Mouse (Mus musculus): ENCODE measurements around the gene Cxcr3. TPM values are rescaled to one million over a fixed set of nuclear protein-coding genes. Genes with fewer than 3 reads are reported as not detected.

Gene Cxcr3
- polyA plus RNA-seq, 1 experiment = 4.1 TPM

GRCm38 (mm10) chrX:101695686-101696085, 38.4 kb downstream of the Cxcr3 start:
- DNase-seq = no peak
- TF ChIP-seq POLR2A (IDR thresholded peaks at IDR 0.05; ENCODE audit: borderline replicate concordance, extremely low read depth, low read depth, low read length) (no peak), CTCF (IDR thresholded peaks at IDR 0.05; ENCODE audit: insufficient read depth, low read length) (no peak)
- Histone ChIP-seq H3K4me1 (ENCODE audit: control insufficient read depth, insufficient read depth, low read length) (no peaks in the 10 kb centered on the region), H3K4me3 (replicated peaks; ENCODE audit: extremely low read depth, low read depth, low read length) (no peak overlapping the region)
- 93% methylated on average over 27 of the region's 27 CpGs for WGBS

Other genes starting within 250 kb of the Cxcr3 start
- 3.2 and 7.3 TPM in 2 replicates for gene Taf1, start 201.5 kb downstream of the Cxcr3 start, polyA plus RNA-seq (2012; rRNA removed)
- gene Ogt, start 94.2 kb downstream of the Cxcr3 start, polyA plus RNA-seq (2012; rRNA removed) = 59.0 and 107 TPM in 2 replicates
- gene Gm4779, start 60.2 kb upstream of the Cxcr3 start, polyA plus RNA-seq (2012; rRNA removed) = not detected in 2 replicates
- not detected in 2 replicates for gene 8030474K03Rik, start 60.4 kb upstream of the Cxcr3 start, polyA plus RNA-seq (2012; rRNA removed)
- 4.3 and 4.8 TPM in 2 replicates for gene Nhsl2, start 115.1 kb upstream of the Cxcr3 start, polyA plus RNA-seq (2012; rRNA removed)

Measured in lung, adult 2 months (tissue).